Mouse (Mus musculus) left cerebral cortex, postnatal 14 days (tissue): Measurements from ENCODE around the gene Itpkc. TPM values are rescaled to one million over a fixed set of nuclear protein-coding genes. Genes with fewer than 3 reads are reported as not detected.
A peak's percentile ranks its signal among the peaks of the same experiment; 100 is the strongest.

Experiments used
- DNase-seq, 2 experiments: peaks; one replicate each; pipeline ENCODE4 v3.0.0; 2021 to 2022; ENCODE audit warnings: low spot score in 2 of 2, mixed read lengths in 1 of 2
- intact Hi-C: fragments of 180-260 bp; cut with DNase I; formaldehyde crosslinking; loops from one replicate; pipeline ENCODE4 v1.15.1; 2025
- microRNA-seq, 2 experiments: library from miRNA; unstranded; fragments of <30 nt; microRNA quantifications; one replicate each; pipeline ENCODE4 v1.2.0; 2022
- total RNA-seq, 2 experiments: library from RNA; stranded (reverse); gene quantifications; 2 replicates each; pipeline ENCODE4 v1.2.3; 2021

Itpkc gene
- total RNA-seq, 2 experiments from 2014 or later, result 7.3 to 8.0 TPM

DNA sequence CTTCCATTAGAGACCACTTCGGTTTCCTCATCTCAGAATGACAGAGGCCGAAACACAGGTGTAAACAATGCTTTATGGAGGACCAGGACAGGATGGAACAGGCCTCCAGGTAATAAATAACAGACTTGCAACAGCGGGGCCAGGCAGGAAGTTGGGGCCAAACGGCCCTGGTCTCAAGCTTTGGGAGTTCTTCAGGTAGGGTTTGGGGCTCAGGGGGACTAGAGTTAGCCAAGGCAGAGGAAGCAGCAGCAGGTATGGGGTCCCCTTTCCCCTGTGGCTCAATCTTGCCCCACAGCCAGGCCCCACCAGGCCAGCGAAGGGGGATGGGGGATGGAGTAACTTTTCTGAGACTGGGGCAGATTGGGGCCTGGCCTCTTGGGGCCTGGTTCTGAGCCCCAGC, 60.1 kb downstream of the Itpkc start:
- DNase-seq, result no peak
- intact Hi-C loops, result no loop called here

DNA sequence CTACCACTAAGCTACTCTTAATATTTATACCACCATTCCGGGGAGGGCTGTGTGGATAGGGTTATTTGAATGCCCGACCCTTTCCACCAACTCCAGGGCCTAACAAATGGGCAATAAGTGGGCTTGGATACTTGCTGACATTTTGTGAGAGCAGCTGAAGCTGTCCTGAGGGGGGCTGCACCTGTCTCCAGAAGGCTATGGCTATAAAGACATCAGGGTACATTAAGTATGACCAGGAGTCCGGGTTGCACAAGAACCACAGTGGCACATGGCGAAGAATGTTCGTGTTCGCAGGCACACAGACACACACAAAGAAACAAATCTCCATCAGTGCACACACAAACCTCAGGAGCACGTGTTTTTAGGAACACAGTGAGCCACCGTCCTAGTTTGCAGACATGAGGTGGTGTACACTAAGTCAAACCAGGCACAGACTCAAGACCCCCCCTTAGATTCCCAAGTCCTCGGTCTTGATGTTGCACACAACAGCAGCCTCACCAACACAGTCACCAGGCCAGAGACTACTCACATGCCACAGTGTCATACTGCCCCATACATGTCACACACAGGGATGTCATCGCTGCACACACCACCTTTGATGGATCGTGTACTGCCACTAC, 60.9 kb downstream of the Itpkc start:
- intact Hi-C loops, result no loop called here
- DNase-seq, result no peak

GRCm38 (mm10) chr7:27166614-27167474, 61.6 kb downstream of the Itpkc start, which contains the start of gene Egln2:
Gene Egln2, minus strand, starts transcription at chr7:27166802.
- intact Hi-C loops, result no loop called here
- peak; percentile 96 for DNase-seq

DNA sequence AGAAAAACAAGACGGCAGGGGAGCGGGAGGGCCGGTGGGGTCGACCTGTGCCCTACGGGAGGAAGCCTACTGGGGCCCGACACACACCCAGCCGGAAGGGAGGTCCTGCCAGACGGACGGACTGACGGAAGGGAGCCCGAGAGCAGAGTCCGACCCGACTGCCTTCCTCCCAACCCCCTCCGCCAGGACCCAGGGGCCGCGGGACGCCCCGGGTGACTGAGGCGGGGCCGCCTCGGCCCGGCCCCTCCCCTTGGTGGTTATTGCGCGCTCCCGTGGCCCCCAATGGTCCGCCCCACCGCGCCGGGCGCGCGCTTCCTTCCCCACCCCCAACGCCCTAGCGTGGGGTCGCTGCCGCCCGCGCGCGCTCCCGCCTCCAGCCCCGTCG, 62.2 kb downstream of the Itpkc start:
- DNase-seq, result peak; percentile 72 to 74
- intact Hi-C loops, result no loop called here

DNA sequence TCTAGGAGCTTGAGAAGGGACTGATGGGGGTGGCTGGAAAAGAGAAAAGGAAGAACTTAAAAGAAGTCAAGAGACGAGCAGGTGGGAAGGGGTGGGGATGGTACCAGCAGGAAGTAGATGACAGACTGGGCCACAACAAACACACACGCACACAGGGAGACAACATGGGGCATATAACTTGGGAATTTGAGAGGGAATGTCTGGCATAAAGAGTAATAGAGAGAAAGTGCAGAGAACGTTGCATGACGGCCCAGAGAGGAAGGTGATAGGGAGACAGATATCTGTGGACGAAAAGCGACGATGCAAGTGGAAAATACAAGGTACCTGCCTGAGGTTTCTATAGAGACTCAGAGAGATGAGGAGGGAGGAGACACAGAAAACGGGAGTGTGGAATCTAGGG, 62.8 kb downstream of the Itpkc start:
- intact Hi-C loops, result no loop called here
- no peak for DNase-seq

DNA sequence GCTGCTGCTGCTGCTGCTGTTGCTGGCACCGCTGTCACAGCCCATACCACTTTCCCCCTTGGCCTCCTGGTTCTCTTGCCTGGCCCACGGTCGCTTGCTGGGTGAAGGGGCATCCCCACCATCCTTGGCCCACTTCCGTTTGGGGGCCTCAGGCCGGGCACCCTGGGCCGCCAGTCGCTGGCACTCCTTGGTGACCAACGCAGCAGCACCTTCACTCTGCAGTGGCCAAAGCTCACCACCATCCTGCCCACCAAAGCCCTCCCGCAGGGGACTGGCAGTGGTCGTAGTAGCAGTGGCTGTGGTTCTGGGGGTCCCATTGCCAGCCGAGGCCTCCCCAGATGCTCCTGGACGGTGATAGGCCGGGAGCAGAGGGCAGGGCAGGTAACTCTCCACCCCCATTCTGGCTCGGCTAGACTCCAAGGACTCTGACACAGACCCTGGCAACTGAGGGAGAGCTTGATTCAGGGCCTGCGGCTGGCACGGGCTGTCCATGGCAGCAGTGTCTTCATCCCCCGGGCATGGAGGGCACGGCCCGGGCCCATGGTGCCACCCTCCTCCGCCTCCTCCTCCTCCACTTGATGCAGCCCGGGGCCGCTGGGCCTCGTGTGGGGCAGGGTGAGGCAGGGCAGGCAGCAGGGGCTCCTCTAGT, 63.3 kb downstream of the Itpkc start:
- DNase-seq, result no peak
- intact Hi-C loops, result no loop called here

GRCm38 (mm10) chr7:27164112-27164947, 64.1 kb downstream of the Itpkc start:
- no peak for DNase-seq
- intact Hi-C loops, result no loop called here

DNA sequence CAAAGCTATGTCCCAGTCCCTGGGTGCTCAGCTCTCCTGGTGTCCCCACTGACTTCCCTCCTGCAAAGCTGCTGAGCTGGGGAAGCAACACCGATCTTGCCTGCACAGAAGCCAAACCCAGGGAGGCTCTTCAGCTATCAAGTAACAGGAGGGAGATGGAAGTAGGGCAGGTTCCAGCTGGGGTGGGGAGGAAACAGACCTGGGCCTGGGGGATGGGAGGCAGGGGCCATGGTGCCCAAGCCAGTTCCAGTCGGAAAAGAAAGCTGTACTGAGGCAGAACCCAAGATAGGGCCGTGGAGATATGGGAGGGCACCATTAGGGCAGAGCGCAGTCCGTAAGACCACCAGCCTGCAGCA, 65.0 kb downstream of the Itpkc start:
- no peak for DNase-seq
- intact Hi-C loops, result no loop called here

GRCm38 (mm10) chr7:27162780-27163449, 65.5 kb downstream of the Itpkc start:
- no peak for DNase-seq
- intact Hi-C loops, result no loop called here

- no peak for DNase-seq
- intact Hi-C loops, result no loop called here
Measured at GRCm38 (mm10) chr7:27161744-27162143, 66.7 kb downstream of the Itpkc start.

GRCm38 (mm10) chr7:27160921-27161320, 67.5 kb downstream of the Itpkc start:
- DNase-seq, result no peak
- intact Hi-C loops, result no loop called here

GRCm38 (mm10) chr7:27159882-27160281, 68.6 kb downstream of the Itpkc start:
- intact Hi-C loops, result no loop called here
- peak; percentile 91 to 97 for DNase-seq

DNA sequence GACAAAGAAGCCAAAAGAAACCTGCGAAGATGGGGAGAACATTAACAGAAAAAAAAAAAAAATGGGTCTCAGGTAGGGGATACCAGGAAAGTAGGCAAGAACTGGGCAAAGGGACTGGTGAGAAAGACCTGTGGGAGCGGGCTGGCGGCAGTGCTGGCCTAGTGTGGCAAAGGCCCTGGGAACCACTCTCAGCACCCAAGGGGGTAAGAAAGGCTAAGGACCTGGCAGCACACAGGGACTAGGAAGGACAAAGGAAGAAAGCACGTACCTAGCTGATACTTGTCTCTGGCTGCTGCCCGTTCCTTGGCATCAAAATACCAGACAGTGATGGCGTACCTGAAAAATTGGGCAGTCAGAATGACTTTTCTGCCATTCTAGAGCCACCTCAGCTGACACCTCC, 69.2 kb downstream of the Itpkc start:
- intact Hi-C loops, result no loop called here
- DNase-seq, result no peak

GRCm38 (mm10) chr7:27158171-27158570, 70.3 kb downstream of the Itpkc start:
- intact Hi-C loops, result no loop called here
- no peak for DNase-seq

Small RNAs within 50 kb of the gene (microRNA-seq; reads per million reads assigned to microRNA genes)
- gene Mir1191, result 0 reads per million in 2 experiments
- 0 to 0.79 reads per million in 2 experiments for gene Mir3101

Other genes starting within 250 kb of the Itpkc start
- gene Cyp2a12, start 199.6 kb downstream of the Itpkc start, total RNA-seq, result not detected
- under 1 TPM; 0.23 to 0.86 TPM for gene Cyp2f2, start 108.8 kb downstream of the Itpkc start, total RNA-seq
- not detected for gene Cyp2t4, start 74.9 kb downstream of the Itpkc start, total RNA-seq
- gene Egln2, start 61.9 kb downstream of the Itpkc start, total RNA-seq, result 100 to 1,000 TPM in 1 of 2 experiments, 10 to 100 TPM in 1; 90.8 to 100 TPM
- 10 to 100 TPM; 86.7 to 94.7 TPM for gene Rab4b, start 49.8 kb downstream of the Itpkc start, total RNA-seq
- not detected for gene Gm21983, start 47.6 kb downstream of the Itpkc start, total RNA-seq
- gene Mia, start 47.5 kb downstream of the Itpkc start, total RNA-seq, result 1 to 10 TPM; 1.6 to 3.3 TPM
- 10 to 100 TPM; 18.9 to 21.3 TPM for gene BC024978, start 32.9 kb downstream of the Itpkc start, total RNA-seq
- 10 to 100 TPM; 81.3 to 81.8 TPM for gene Snrpa, start 32.4 kb downstream of the Itpkc start, total RNA-seq
- gene Coq8b, start 4.4 kb upstream of the Itpkc start, total RNA-seq, result 10 to 100 TPM; 31.2 to 34.8 TPM
- 100 to 1,000 TPM; 134 to 139 TPM for gene Numbl, start 29.8 kb upstream of the Itpkc start, total RNA-seq
- 10 to 100 TPM; 62.5 to 62.6 TPM for gene Ltbp4, start 109.0 kb upstream of the Itpkc start, total RNA-seq
- 10 to 100 TPM; 22.2 to 27.4 TPM for gene Shkbp1, start 127.4 kb upstream of the Itpkc start, total RNA-seq
- gene Gm20479, start 128.8 kb upstream of the Itpkc start, total RNA-seq, result not detected
- gene Sptbn4, start 219.0 kb upstream of the Itpkc start, total RNA-seq, result 100 to 1,000 TPM; 128 to 132 TPM
- gene Blvrb, start 219.3 kb upstream of the Itpkc start, total RNA-seq, result 10 to 100 TPM; 11.7 to 13.0 TPM
- 1 to 10 TPM; 3.0 to 3.1 TPM for gene Sertad3, start 245.1 kb upstream of the Itpkc start, total RNA-seq